Mouse (Mus musculus): ENCODE data around the gene Exoc6.

Exoc6 gene

GRCm38 (mm10) chr19:37574802-37575201 is 24.6 kb downstream of the Exoc6 start:
- peak; percentile 23 for DNase-seq (ENCODE audit: low read depth, low spot score)

GRCm38 (mm10) chr19:37579607-37580006 is 29.4 kb downstream of the Exoc6 start:
- DNase-seq (ENCODE audit: low read depth, low spot score), result no peak

- DNase-seq (ENCODE audit: low read depth, low spot score), result no peak
Observed at GRCm38 (mm10) chr19:37580438-37580837, 30.2 kb downstream of the Exoc6 start.

- DNase-seq (ENCODE audit: low read depth, low spot score), result no peak
Observed at GRCm38 (mm10) chr19:37585210-37585609, 35.0 kb downstream of the Exoc6 start.

GRCm38 (mm10) chr19:37585684-37586083 is 35.5 kb downstream of the Exoc6 start:
- no peak for DNase-seq (ENCODE audit: low read depth, low spot score)

GRCm38 (mm10) chr19:37590544-37590943 is 40.3 kb downstream of the Exoc6 start:
- no peak for DNase-seq (ENCODE audit: low read depth, low spot score)

GRCm38 (mm10) chr19:37601968-37602848 is 52.0 kb downstream of the Exoc6 start:
- DNase-seq (ENCODE audit: low read depth, low spot score), result peak; percentile 66

GRCm38 (mm10) chr19:37609991-37610390 is 59.8 kb downstream of the Exoc6 start:
- DNase-seq (ENCODE audit: low read depth, low spot score), result peak; percentile 60

- no peak for DNase-seq (ENCODE audit: low read depth, low spot score)
Observed at GRCm38 (mm10) chr19:37612893-37613292, 62.7 kb downstream of the Exoc6 start.

- no peak for DNase-seq (ENCODE audit: low read depth, low spot score)
Observed at GRCm38 (mm10) chr19:37615039-37615630, 64.9 kb downstream of the Exoc6 start.

GRCm38 (mm10) chr19:37647994-37648393 is 97.8 kb downstream of the Exoc6 start:
- peak; percentile 34 for DNase-seq (ENCODE audit: low read depth, low spot score)

GRCm38 (mm10) chr19:37650526-37650925 is 100.3 kb downstream of the Exoc6 start:
- DNase-seq (ENCODE audit: low read depth, low spot score), result no peak

GRCm38 (mm10) chr19:37654012-37654411 is 103.8 kb downstream of the Exoc6 start:
- no peak for DNase-seq (ENCODE audit: low read depth, low spot score)

- no peak for DNase-seq (ENCODE audit: low read depth, low spot score)
Observed at GRCm38 (mm10) chr19:37656441-37656840, 106.2 kb downstream of the Exoc6 start.

GRCm38 (mm10) chr19:37665256-37665655 is 115.0 kb downstream of the Exoc6 start:
- DNase-seq (ENCODE audit: low read depth, low spot score), result no peak

- no peak for DNase-seq (ENCODE audit: low read depth, low spot score)
Observed at GRCm38 (mm10) chr19:37667855-37668594, 117.8 kb downstream of the Exoc6 start.

- no peak for DNase-seq (ENCODE audit: low read depth, low spot score)
Observed at GRCm38 (mm10) chr19:37668657-37669056, 118.4 kb downstream of the Exoc6 start.

- DNase-seq (ENCODE audit: low read depth, low spot score), result no peak
Observed at GRCm38 (mm10) chr19:37669486-37669885, 119.3 kb downstream of the Exoc6 start.

GRCm38 (mm10) chr19:37673393-37673792 is 123.2 kb downstream of the Exoc6 start:
- DNase-seq (ENCODE audit: low read depth, low spot score), result no peak

GRCm38 (mm10) chr19:37685281-37685680 is 135.1 kb downstream of the Exoc6 start, which contains the start of gene Cyp26c1:
TSS of gene Cyp26c1 (plus strand) at chr19:37685581.
- DNase-seq (ENCODE audit: low read depth, low spot score), result no peak

GRCm38 (mm10) chr19:37686347-37686746 is 136.1 kb downstream of the Exoc6 start:
- DNase-seq (ENCODE audit: low read depth, low spot score), result peak; percentile 44

All from R1 (cell line).